Comparison of ENCODE assay signal across 11 mouse cellular contexts in genomic region chr10:43977353-43977752, GRCm38 (mm10).
A peak's percentile ranks its signal among the peaks of the same experiment; 100 is the strongest.
DNase-seq lines count a peak whose midpoint lies in the region.
"Had no signal": no experiment of that assay in that cellular context is flagged by ENCODE, and none has a peak within 500 bp of the region (broad histone marks: within the 10 kb centered on the region; RNA-seq: fewer than 3 reads in every experiment).

No protein-coding gene starts in this region.

- H3K9me3 ChIP-seq in midbrain, embryonic 10.5 days (replicated peaks) = no peaks in the 10 kb centered on the region
- H3K9me3 ChIP-seq: hindbrain, embryonic 12.5 days; limb, embryonic 15.5 days had no signal

- 72% methylated on average over 3 of the region's 3 CpGs for WGBS in midbrain, embryonic 10.5 days

- no peak overlapping the region for H3K4me3 ChIP-seq in midbrain, embryonic 10.5 days
- H3K4me3 ChIP-seq: hindbrain, embryonic 12.5 days; limb, embryonic 15.5 days had no signal

- H3K27me3 ChIP-seq in midbrain, embryonic 10.5 days (ENCODE audit: low read depth, poor library complexity, severe bottlenecking) = no peaks in the 10 kb centered on the region
- H3K27me3 ChIP-seq: hindbrain, embryonic 12.5 days; limb, embryonic 15.5 days had no signal

- no peaks in the 10 kb centered on the region for H3K36me3 ChIP-seq in midbrain, embryonic 10.5 days
- H3K36me3 ChIP-seq: hindbrain, embryonic 12.5 days; limb, embryonic 15.5 days had no signal

- intact Hi-C loops in heart, postnatal 10 days (cut with DNase I) = no loop called here

- no peaks in the 10 kb centered on the region for H3K4me1 ChIP-seq in midbrain, embryonic 10.5 days
- H3K4me1 ChIP-seq: limb, embryonic 15.5 days had no signal

- H3K27ac ChIP-seq in midbrain, embryonic 10.5 days (replicated peaks) = no peak overlapping the region
- H3K27ac ChIP-seq: hindbrain, embryonic 12.5 days; limb, embryonic 15.5 days had no signal

- peak; percentile 20 for DNase-seq in adrenal gland, postnatal 10 days
- no peak for DNase-seq in adrenal gland, adult 8-10 months
- DNase-seq in 3134 (ENCODE audit: extremely low read depth, insufficient read length, low spot score) = peak; percentile 59
- DNase-seq in heart, postnatal 10 days = peak; percentile 5 to 20
- peak; percentile 26 to 51 for DNase-seq in kidney, postnatal 4 days
- no peak for DNase-seq in midbrain, embryonic 10.5 days (ENCODE audit: low spot score)
- no peak for DNase-seq in layer of hippocampus, adult 11-12 months (ENCODE audit: low spot score)
- DNase-seq in right cerebral cortex, adult 2 months (ENCODE audit: low spot score in 2 of 2) = no peak
- DNase-seq: retina, postnatal 1 day had no signal

Comparison
In these comparisons a context has a peak if more than half of its experiments do, and no peak if none do; other contexts are left out.
1. DNase-seq: peak in adrenal gland, postnatal 10 days (single experiment), 3134 (single experiment), heart, postnatal 10 days (2 of 2) and kidney, postnatal 4 days (2 of 2); none in adrenal gland, adult 8-10 months (single experiment), midbrain, embryonic 10.5 days (single experiment), layer of hippocampus, adult 11-12 months (single experiment) and right cerebral cortex, adult 2 months (0 of 2).